Mouse (Mus musculus) testis, adult 2 months (tissue): ENCODE measurements around the gene Lsm3. TPM values are rescaled to one million over a fixed set of nuclear protein-coding genes. Genes with fewer than 3 reads are reported as not detected.

Experiments used
- H3K27ac ChIP-seq: fragments of 200-500 bp; 2 replicates; pipeline ENCODE4 v1.5.1; 2012; ENCODE audit warnings: low read depth, low read length; ENCODE audit not compliant: control insufficient read depth, insufficient read depth
- H3K27me3 ChIP-seq: fragments of 200-500 bp; 2 replicates; pipeline ENCODE4 v1.6.1; 2012; ENCODE audit warnings: mild to moderate bottlenecking, low read length, moderate library complexity; ENCODE audit not compliant: control insufficient read depth, insufficient read depth
- H3K36me3 ChIP-seq: fragments of 200-500 bp; 2 replicates; pipeline ENCODE4 v1.6.1; 2012; ENCODE audit warnings: mild to moderate bottlenecking, low read length; ENCODE audit not compliant: control insufficient read depth, insufficient read depth
- H3K4me1 ChIP-seq: fragments of 200-500 bp; 2 replicates; pipeline ENCODE4 v1.6.1; 2012; ENCODE audit warnings: low read length; ENCODE audit not compliant: control insufficient read depth, insufficient read depth
- H3K4me3 ChIP-seq: fragments of 200-500 bp; 2 replicates; pipeline ENCODE4 v1.5.1; 2012; ENCODE audit warnings: low read depth, mild to moderate bottlenecking, low read length, moderate library complexity, mixed read lengths; ENCODE audit not compliant: control insufficient read depth
- CTCF ChIP-seq: fragments of 200-500 bp; IDR thresholded peaks from 2 replicates; pipeline ENCODE4 v1.5.1; 2012; ENCODE audit warnings: low read depth, mild to moderate bottlenecking, inconsistent platforms, low read length, moderate library complexity; ENCODE audit not compliant: control insufficient read depth, insufficient read depth, insufficient replicate concordance
- POLR2A ChIP-seq: fragments of 200-500 bp; IDR thresholded peaks from 2 replicates; pipeline ENCODE4 v1.6.1; 2012; ENCODE audit warnings: low read depth, mild to moderate bottlenecking, inconsistent platforms, low read length, moderate library complexity; ENCODE audit not compliant: control insufficient read depth
- polyA plus RNA-seq: library from polyadenylated mRNA; depleted of rRNA; stranded (reverse); fragments of >200 nt; gene quantifications from 2 replicates; pipeline ENCODE4 v1.2.3, GENCODE M21; 2012

Gene Lsm3
- polyA plus RNA-seq, 1 experiment = 34.6 TPM

DNA sequence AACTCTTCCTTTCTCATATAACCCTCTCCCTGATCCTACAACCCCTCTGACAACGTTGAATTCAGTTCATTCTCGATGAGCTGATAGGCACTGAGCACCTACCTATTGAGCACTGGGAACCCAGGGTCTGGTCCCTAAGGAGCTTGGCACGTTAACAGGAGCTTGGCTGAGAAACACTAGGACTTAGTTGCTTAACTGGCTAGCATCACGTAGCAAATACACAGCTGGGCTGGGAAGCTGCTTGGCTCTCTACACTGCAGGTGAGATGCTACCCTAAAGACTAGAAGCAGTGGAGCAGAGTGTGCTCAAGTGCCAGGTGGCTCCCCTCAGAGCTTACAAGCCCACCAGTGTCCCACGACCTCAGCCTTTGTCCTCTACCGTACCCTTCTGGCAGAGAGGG lies 16.9 kb downstream of the Lsm3 start:
- peak overlapping the region; percentile 1; the same call in 1 of the 2 replicates for H3K27ac ChIP-seq
- H3K4me3 ChIP-seq = no peak overlapping the region
- no peaks in the 10 kb centered on the region for H3K4me1 ChIP-seq
- no peaks in the 10 kb centered on the region for H3K36me3 ChIP-seq
- TF ChIP-seq POLR2A (no peak), CTCF (no peak)
- H3K27me3 ChIP-seq = no peaks in the 10 kb centered on the region

DNA sequence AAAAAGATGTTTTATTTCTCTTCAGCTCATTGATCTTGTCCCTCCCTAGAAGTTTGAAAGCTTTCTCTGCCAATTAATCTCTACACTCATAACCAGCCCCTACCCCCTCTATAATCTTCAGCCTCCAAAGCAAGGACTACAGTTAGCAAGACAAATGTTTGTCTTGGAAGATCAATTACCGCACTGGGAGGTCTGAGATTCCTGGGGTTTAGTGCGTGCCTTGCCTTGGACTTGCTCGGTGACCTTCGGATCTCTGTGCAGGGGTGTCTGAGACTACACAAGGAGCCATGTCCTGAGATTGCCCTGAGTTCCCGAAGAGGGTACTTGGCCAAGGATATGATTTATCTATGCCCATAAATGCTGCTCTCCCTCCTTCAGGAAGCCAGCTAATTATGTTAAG lies 17.6 kb downstream of the Lsm3 start:
- Histone ChIP-seq H3K36me3 (no peaks in the 10 kb centered on the region), H3K4me3 (no peak overlapping the region), H3K4me1 (no peaks in the 10 kb centered on the region), H3K27ac (peak overlapping the region; percentile 18; the same call in 1 of the 2 replicates), H3K27me3 (no peaks in the 10 kb centered on the region)
- TF ChIP-seq CTCF = no peak
- TF ChIP-seq POLR2A = no peak

DNA sequence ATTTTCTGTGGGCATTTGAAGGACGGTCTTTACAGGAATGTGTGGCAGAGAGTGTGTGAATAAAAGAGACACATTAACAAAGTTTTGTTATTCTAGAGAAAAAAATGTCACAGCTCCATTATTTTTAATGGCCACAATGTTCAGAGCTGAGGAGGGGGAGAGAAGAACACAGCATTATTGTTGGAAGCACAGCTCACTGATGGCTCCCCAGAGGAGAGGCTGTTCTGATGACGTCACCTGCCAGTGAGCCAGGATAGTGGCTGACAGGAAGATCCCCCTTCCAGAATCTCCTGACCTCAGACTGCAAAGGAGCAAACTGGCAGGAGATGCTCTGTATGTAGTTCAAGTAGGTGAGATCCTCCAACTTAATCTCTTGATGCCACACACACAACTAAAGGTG lies 18.0 kb downstream of the Lsm3 start:
- Histone ChIP-seq H3K4me3 (no peak overlapping the region), H3K36me3 (no peaks in the 10 kb centered on the region), H3K27ac (peak overlapping the region; percentile 18), H3K27me3 (no peaks in the 10 kb centered on the region), H3K4me1 (no peaks in the 10 kb centered on the region)
- no peak for TF ChIP-seq CTCF
- TF ChIP-seq POLR2A = no peak

DNA sequence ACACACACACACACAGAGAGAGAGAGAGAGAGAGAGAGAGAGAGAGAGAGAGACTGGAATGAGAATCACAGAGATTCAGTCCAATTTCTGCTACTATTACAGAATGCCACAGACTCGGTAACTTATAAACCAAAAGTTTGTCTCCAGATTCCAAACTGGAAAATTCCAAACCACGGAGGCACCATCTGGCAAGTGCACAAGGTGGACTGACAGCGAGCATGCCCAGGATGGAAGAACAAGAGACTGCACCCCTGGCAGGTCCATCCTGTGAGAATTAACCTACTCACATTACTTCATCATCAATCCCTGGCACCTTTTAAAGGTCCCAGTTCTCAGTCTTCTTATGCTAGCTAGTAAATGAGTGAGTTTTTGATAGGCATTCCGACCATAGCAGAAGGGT lies 18.5 kb downstream of the Lsm3 start:
- H3K27me3 ChIP-seq = no peaks in the 10 kb centered on the region
- no peaks in the 10 kb centered on the region for H3K36me3 ChIP-seq
- no peak for TF ChIP-seq POLR2A
- no peak overlapping the region; the same call in 1 of the 2 replicates for H3K27ac ChIP-seq
- H3K4me3 ChIP-seq = no peak overlapping the region
- H3K4me1 ChIP-seq = no peaks in the 10 kb centered on the region

DNA sequence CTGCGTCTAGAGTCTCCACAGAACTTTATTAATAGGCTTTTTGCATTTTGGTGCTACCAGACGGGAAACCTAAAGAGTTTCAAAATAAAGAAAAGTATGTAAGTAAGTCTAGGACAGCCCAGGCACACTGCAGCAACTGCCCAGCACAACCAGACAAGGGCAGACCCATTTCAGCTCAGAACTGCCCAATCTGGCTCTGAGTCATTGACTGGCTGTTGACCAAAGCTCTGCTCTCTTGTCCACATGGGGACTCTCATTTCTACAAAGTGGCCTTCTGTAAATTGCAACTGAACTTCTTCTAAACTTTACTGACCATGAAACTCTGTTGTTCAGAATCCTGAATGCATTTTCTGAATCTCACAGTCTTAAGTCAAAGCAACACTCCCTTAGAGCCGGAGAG lies 19.5 kb downstream of the Lsm3 start:
- H3K27me3 ChIP-seq = no peaks in the 10 kb centered on the region
- no peak for TF ChIP-seq POLR2A
- TF ChIP-seq CTCF = no peak
- no peak overlapping the region for H3K4me3 ChIP-seq
- no peaks in the 10 kb centered on the region for H3K4me1 ChIP-seq
- H3K36me3 ChIP-seq = no peaks in the 10 kb centered on the region
- H3K27ac ChIP-seq = no peak overlapping the region

DNA sequence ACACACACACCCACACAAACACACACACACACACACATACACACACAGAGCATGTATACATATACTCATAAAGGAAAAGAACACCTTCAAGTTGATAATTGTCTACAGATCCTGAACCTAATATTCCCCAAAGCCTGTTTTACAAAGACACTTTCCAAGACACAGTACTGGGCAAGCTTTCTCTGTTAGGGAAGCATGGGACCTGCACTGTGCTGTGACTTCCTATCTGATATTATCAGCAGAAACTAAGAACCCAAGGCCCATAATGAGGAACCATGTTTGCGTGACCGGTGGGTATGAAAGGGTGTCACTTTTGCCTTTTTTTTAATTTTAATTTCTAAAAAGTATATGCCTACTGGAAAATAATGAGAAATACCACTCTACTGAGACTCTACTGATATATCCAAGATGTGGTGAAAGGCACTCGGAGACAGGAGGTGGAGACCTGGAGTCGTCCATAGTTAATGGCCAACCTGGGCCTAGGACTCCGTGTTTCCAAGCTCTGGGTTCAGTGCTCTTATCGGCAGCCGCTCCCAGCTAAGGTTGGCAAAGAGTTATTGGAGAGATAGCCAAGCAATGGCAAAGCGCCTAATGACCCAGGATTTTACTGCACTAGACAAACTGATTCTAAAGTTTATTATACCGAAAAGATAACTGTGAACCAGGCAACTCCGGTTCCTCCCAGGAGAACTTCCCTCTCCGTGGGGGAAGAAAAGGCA lies 20.5 kb downstream of the Lsm3 start:
- no peak overlapping the region for H3K4me3 ChIP-seq
- H3K36me3 ChIP-seq = no peaks in the 10 kb centered on the region
- TF ChIP-seq CTCF (no peak), POLR2A (no peak)
- H3K27me3 ChIP-seq = no peaks in the 10 kb centered on the region
- H3K27ac ChIP-seq = no peak overlapping the region
- no peaks in the 10 kb centered on the region for H3K4me1 ChIP-seq

DNA sequence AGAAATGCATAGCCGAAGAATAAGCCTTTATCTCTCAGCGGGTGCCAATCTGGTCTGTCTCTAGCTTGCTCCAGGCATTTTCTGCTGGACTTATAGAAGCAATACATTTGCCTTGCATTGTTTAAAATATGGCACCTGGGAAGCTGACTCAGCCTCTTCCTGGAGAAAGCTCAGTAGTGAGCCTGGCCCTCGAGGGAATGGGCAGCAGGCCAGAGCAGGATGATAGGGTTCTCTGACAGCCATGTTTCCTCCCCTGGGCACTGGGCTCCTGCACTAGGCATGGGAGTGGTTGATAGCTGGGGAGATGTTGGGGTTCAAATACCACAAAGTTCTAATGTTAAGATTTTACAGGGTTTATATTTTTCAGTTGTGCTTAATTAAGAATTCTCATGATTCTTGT lies 25.5 kb downstream of the Lsm3 start:
- Histone ChIP-seq H3K27me3 (no peaks in the 10 kb centered on the region), H3K36me3 (no peaks in the 10 kb centered on the region), H3K4me1 (no peaks in the 10 kb centered on the region), H3K27ac (peak overlapping the region; percentile 16; the same call in 1 of the 2 replicates), H3K4me3 (no peak overlapping the region)
- no peak for TF ChIP-seq CTCF
- TF ChIP-seq POLR2A = no peak

DNA sequence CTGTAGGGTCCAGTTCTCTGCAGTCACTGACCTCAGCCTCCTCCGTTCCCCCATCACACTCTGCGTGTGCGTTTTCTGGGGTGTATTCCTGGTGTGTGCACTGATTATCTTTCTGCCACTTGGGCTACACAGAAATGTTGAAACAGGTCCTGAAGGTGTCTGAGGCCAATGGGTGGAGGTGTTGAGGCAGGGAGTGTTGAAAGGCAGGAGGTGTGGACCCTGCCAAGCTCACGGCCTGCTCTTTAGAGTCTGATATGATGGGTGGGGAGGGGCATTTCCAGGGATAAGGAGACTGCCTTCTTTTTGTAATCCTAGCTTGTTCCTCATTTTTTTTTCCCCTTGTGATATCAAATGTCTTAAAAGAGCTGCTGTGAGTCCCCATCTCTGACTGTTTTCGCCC lies 27.3 kb downstream of the Lsm3 start:
- TF ChIP-seq POLR2A (no peak), CTCF (no peak)
- Histone ChIP-seq H3K4me3 (no peak overlapping the region), H3K27ac (no peak overlapping the region), H3K4me1 (no peaks in the 10 kb centered on the region), H3K27me3 (no peaks in the 10 kb centered on the region), H3K36me3 (no peaks in the 10 kb centered on the region)
